Mouse (Mus musculus) monocyte, adult 2 months (primary cell): Measurements from ENCODE around the gene Tuba8.

Experiments
- DNase-seq, 2 experiments: peaks; one replicate each; pipeline ENCODE4 v3.0.0; 2022; ENCODE audit warnings: low spot score in 2 of 2, low read depth in 1 of 2

Gene Tuba8

GRCm38 (mm10) chr6:121210149-121210925 is at the start of gene Tuba8:
Gene Tuba8, plus strand, starts transcription at chr6:121210696.
- DNase-seq: peak in 1 of 2 experiments; percentile 5

DNA sequence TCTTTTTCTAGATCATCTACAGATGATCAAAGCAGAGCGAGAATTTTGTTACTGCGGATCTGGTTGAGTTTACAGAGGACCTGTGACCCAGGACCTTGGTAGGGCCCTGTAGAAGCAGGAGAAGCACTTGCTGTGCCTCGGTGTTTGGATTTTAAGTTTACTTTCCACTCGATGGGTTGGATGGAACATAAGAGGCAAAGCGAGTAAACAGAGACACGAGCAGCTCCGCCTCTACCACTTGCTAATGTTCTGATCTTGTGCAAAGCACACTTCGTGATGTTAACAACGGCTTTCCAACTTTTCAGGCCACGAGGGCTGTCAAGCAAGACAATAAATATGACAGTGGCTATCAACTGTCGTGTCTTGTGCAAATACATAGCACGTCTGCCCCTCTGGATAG is 47.9 kb upstream of the Tuba8 start:
- no peak for DNase-seq

DNA sequence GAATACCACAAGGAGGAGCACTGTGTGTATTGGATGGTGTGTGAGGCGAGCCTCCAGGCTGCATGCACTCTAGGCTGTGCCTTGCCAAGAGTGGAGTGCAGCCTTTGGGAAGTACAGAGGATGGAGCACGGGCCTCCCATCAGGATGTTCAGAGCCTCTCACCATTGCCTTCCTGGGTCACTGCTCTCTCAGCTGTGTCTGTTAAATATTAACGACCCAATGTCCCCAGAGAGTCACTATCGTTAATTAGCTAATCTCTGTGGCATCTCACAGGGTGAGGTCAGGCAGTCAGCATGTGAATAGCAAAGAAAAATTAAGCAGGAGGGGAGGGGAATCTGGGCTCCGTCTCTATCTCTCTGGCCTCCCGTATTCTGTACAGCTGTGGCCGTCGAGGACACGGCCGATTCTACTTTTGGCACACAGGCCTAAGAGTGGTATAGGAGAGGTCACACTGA is 44.4 kb upstream of the Tuba8 start:
- no peak for DNase-seq

GRCm38 (mm10) chr6:121167381-121167975 is 43.0 kb upstream of the Tuba8 start:
- no peak for DNase-seq

GRCm38 (mm10) chr6:121171102-121171501 is 39.4 kb upstream of the Tuba8 start:
- no peak for DNase-seq

DNA sequence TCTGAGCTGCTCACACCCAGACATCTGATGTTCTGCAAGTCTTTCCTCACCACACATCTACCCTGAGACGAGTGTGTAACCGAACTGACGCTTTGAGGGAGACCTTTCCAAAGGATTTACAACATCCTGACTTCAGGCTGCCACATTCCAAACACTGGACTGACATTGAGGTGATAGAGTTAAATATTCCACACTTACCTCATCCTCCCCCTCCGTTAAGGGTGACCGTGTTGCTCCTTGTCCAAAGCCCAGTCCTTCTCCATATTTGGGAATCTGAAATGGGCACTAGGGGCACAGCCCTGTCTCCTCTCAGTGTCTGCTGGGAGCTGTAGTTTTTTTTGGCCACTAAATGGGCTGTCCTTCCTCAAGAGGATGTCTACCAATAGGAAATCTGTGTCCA is 37.0 kb upstream of the Tuba8 start:
- no peak for DNase-seq

DNA sequence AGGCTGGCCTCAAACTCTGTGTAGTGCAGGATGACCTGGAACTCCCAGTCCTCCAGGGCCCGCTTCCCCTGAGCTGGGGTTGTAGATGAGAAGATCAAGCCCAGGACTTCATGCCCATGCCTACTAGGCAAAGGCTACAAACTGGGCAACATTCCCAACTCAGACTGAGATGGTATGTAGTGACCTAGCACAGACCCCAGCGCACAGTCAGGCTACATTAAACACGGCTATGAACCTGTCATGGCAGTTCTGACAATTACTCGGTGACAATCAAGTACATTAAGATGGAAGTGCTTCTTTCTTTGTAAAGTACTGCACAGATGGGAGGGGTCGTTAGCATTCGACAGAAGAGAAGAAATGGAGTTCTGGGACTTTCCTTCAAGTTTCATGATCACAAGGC is 35.7 kb upstream of the Tuba8 start:
- DNase-seq: no peak

DNA sequence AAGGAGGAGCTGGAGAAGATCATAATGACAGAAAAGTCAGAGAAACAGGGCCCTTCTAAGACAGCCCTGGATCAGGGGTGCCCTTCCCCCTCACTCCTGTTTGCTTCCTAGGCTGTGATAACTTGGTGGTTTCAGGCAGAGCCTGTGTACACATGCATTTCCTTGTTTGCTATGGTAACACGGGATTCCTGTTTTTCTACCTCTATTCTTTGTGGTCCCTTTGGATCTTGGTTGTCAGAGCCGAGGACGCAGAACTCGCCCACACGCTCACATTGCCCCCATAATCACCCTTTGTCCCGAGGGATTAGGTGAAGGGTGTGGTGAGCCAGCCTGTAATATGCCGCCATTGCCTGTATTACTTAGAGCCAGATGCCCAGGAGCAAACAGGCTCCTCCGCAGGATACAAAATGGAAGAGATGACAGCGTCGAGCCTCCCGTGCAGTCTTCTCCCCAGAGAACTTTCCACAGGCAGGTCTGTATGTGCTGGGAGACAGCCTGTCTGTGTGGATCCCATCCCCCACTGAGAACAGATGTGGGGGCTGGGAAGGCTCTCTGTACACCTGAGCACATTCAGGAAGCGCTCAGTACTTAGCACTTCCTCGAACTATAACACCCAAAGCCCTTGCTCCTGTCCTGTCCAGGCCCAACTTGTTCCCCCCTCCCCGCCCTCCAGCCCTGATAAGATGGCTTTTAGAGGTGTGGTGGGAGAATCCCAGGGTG is 34.3 kb upstream of the Tuba8 start:
- DNase-seq: no peak

DNA sequence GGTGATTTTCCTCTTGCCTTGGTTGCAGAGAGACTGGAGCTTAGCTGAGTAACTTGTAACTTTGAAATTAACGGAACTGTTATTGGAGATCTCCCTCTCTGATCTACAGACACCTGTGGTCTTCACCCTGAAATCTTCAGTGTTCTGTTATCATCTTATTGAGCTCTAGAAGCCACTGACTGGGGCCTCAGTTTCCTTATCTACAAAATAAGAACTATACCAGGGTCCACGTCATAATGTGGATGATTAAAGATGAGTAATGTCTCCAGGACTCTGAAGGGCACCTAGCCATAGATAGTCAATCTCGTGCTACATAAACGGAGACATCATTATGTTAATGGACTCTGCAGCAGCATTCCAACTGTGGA is 33.8 kb upstream of the Tuba8 start:
- no peak for DNase-seq

DNA sequence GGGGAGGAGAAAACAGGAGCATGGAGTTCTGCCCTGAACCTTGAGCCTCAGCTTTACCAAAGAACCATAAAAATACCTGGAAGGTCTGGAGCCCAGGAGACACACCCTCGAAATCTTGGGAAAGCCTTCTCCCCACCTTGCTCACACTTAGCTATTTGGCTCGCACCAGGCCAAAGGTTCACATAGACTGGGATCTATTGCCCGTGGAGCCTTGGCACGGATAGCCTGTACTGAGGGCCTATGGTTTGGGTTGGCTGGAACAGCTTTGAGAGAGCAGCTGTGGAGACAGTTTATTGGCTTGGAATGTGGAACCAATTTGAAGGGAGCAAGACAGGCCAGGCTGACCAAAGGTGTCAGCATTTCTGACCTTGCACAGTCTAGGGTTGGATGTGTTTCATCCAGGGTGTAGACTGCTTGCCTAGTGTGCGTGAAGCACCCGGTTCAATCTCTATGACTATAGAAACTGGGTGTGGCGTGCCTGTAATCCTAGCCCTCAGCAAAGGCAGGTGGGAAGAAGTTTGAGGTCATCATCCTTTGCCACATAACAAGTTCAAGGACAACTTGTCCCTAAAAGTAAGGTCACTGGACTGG is 33.3 kb upstream of the Tuba8 start:
- DNase-seq: no peak

DNA sequence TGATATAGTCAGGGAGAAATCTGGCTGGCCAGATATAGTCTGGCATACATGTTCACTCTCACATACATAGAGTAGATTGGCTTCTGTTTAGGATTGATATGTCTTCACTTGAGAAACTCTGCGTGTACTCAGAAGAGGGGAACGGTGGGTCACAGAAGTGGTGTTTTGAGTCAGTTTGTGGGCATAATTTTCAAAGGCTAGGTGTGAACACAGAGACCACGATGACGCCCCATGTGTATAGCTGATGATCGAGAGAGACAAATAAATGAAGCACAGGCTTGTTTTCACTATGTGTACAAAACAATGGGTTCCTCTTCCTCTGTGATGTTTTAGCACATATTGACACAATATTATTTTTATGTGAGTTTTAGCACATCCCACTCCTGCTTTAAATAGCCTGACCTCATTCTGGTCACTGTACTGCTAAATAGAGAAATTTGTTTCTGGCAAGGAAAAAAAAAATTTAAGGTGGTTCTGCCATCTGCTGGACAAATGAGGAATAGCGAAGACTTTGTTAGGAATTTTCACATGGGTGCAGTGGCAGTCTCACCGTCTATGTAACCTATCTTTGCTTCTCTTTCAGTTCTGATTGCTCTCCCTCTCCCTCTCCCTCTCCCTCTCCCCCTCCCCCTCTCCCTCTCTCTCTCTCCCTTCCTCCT is 31.7 kb upstream of the Tuba8 start:
- no peak for DNase-seq

GRCm38 (mm10) chr6:121179846-121180245 is 30.6 kb upstream of the Tuba8 start:
- no peak for DNase-seq

- DNase-seq: peak; percentile 73 to 89
Measured at GRCm38 (mm10) chr6:121183414-121184173, 26.9 kb upstream of the Tuba8 start, which contains the start of gene Pex26. Gene Pex26, plus strand, starts transcription at chr6:121183667.

DNA sequence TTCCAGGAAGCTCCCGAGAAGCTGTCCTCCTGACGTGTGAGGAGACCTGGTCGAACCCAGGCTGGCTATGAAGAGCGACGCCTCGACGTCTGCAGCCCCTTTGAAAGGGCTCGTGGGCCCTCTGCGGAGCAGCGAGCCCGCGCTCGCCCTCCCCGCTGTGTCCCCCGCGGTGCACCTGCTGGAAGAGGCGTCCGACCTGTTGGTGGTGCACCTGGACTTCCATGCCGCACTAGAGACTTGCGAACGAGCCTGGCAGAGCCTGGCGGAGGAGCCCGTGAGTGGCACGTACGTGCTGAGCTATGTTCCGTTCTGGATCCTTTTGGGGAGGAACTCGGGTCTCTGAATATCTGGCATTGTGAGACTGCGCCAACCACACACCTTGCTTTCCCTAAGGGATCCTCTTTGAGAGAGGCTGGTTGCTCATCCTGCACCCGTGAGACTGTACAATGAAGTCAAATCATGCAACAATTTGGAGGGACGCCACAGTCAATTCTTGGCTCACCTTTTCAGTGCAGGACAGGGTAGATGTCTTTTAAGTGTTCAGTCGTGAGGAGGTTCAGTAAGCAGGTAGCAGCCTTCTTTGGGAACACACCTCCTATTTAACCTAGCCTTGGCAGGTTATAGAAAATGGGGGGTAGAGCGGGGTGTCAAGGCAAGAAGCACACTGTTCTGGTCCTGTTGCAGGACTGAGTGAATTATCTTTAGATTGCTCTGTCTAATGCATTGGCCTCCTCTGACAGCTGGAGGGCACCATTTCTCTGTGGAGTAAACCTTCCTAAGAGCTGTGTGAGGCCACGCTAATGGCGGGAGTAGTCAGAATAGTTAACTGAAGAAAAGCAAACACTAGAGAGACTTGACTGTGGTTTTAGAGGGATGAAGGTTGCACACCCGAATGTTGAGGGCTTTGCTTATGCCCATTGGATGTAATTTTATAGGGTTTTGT is 26.0 kb upstream of the Tuba8 start:
- peak in 1 of 2 experiments; percentile 23 for DNase-seq

DNA sequence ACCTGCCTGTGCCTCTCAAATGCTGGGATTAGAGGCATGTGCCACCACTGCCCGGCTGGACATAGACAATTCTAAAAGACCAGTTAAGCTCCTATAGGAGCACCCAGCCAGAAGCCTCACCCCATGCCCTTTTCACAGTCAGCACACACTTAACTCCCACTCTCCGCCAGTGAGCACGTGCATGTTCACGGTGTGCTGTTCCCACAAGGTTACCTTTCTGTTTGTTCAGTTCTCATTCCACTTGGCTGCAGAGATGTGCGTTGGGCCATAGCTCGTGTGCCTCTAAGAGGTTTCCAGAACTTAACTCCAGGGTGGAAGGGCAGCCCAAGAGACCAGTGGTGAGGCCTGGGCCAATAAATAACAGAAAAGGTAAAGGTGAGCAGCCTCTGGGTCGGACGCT is 25.3 kb upstream of the Tuba8 start:
- DNase-seq: no peak

DNA sequence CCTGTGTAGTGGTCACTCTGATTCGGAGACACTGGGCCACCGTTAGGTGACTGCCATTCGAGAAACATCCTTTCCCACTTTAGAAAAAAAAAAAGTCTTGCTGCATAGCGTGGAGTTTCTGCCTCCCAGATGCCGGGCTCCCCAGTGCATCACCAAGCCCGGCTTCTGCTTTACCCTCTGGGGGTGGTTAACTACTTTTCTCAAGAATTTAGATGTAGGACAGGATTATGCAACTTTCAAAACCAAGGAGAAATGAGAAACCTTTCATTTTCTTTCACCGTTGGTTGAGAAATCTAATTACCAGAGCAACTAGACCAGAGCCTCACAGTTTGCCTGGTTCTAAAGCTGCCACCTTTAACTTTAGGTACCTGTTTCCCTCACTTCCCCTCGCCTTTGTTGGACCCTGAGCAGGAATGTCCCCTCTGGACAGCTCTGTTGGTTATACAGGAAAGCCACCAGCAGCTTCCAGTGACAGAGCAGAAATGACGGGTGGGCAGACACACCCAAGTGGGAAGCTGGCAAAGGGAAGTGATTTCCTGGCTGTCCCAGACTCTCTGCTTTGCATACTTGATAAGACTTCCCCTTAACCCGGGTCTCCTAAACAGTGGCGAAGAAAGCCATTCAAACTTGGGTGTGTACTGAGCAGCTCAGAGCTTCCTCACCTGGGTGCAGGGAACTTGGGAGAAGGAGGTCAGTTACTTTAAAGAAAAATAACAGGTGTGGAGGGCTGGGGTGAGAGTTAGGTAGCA is 19.1 kb upstream of the Tuba8 start:
- DNase-seq: peak in 1 of 2 experiments; percentile 21

DNA sequence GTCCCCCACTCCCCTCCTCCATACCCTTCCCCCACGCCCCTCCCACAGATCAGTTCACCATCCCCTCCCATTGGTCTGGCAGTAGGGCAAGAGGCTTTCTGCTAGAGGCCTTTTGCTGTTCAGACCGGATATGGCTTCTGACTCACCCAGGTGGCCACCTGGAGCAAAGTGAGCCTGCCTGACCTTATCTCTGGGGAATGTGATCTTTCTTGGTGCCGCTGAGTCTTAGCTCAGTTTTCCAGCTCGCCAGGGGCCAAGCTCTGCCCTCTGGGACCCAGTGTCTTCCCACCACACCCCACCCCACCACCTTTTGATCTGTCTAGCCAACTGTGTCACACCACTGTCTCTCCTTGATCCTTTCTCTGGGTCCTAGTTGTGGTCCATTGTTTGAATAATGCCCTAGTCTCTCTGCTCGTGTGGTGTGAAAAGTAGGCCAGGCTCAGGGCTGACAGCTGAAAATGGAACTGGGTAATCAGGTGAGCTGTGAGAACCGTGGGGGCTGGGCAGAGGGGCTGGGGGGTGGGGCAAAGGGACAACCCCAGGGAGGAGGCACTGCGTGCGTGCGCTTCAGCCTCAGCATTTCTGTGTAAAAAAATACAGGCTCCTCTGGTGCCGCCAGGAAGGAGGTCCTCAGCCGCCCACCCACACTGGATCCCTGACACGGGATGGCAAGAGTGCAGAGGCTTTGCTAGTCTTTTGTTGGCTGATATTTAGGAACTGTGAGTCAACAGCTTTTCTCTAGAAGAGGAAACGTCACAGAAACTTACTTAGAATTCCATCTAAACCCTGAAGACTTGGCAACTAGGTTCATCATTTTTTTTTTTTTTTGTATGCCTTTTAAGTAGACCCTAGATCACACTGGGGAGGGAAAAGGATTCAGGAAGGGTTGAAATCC is 16.2 kb upstream of the Tuba8 start:
- no peak for DNase-seq
